Mouse (Mus musculus): ENCODE measurements around the gene Nop58. TPM values are rescaled to one million over a fixed set of nuclear protein-coding genes. Genes with fewer than 3 reads are reported as not detected.

Gene Nop58
- total and polyA plus RNA-seq, 3 experiments, result 18.9 to 129 (median 87.4) TPM

Other genes starting within 250 kb of the Nop58 start
- gene Fzd7, start 202.5 kb upstream of the Nop58 start, total RNA-seq (2021), result 10 to 100 TPM in 1 of 2 experiments, 1 to 10 TPM in 1; 9.9 to 16.7 TPM
- gene Fzd7, start 202.5 kb upstream of the Nop58 start, polyA plus RNA-seq (2012; rRNA removed), result 20.1 and 22.0 TPM in 2 replicates
- gene Gm973, start 168.7 kb upstream of the Nop58 start, total RNA-seq (2021), result 10 to 100 TPM in 1 of 2 experiments, 1 to 10 TPM in 1; 1.4 to 40.9 TPM
- 0.46 and 0.83 TPM in 2 replicates for gene Gm973, start 168.7 kb upstream of the Nop58 start, polyA plus RNA-seq (2012; rRNA removed)
- 100 to 1,000 TPM; 112 to 132 TPM for gene Sumo1, start 14.1 kb upstream of the Nop58 start, total RNA-seq (2021)
- 3.4 and 3.8 TPM in 2 replicates for gene Sumo1, start 14.1 kb upstream of the Nop58 start, polyA plus RNA-seq (2012; rRNA removed)
- gene Bmpr2, start 78.4 kb downstream of the Nop58 start, total RNA-seq (2021), result 10 to 100 TPM; 47.6 to 71.5 TPM
- 4.2 and 7.3 TPM in 2 replicates for gene Bmpr2, start 78.4 kb downstream of the Nop58 start, polyA plus RNA-seq (2012; rRNA removed)
- gene Fam117b, start 228.0 kb downstream of the Nop58 start, total RNA-seq (2021), result 10 to 100 TPM; 33.8 to 35.6 TPM
- gene Fam117b, start 228.0 kb downstream of the Nop58 start, polyA plus RNA-seq (2012; rRNA removed), result 23.7 and 26.9 TPM in 2 replicates